Mouse (Mus musculus) brain, embryonic 14.5 days (tissue): ENCODE results near the gene Ank2.

Experiments
- CTCF ChIP-seq: fragments of 200-500 bp; IDR thresholded peaks from 2 replicates; pipeline ENCODE4 v1.5.1; 2012; ENCODE audit warnings: inconsistent platforms, mild to moderate bottlenecking, moderate library complexity, borderline replicate concordance; ENCODE audit not compliant: insufficient read depth, insufficient read length; ENCODE audit errors: extremely low read depth
- POLR2A ChIP-seq: fragments of 200-500 bp; IDR thresholded peaks from 2 replicates; pipeline ENCODE4 v1.6.1; 2012; ENCODE audit warnings: mild to moderate bottlenecking, inconsistent platforms, borderline replicate concordance; ENCODE audit not compliant: poor library complexity, insufficient read depth, insufficient read length, severe bottlenecking; ENCODE audit errors: extremely low read depth

DNA sequence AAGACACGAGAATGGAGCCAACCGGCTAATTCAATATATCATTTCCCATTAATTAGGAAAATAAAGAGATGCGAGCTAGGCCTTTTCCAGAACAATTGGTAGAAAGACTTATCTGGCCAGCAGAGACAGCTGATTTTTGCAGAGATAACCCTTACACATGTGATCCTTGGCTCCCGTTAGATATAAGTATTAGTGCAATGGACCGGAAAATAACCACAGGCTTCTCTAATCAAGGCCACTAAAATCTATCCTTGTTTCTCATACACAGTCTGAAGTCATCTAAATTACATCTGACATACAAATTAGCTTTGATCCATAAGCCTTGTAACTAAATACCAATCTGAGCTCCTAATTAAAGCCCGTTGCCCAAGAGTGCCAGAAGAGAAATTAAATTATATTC, 181.5 kb downstream of the Ank2 start:
- TF ChIP-seq CTCF: no peak
- no peak for TF ChIP-seq POLR2A
